Mouse (Mus musculus) ZHBTc4 (cell line): Measurements from ENCODE around the gene 4933434E20Rik.

ENCODE experiments used
- DNase-seq: peaks from one replicate; pipeline ENCODE4 v3.0.0-alpha.2; 2011; ENCODE audit warnings: low read depth, low spot score

Gene 4933434E20Rik

DNA sequence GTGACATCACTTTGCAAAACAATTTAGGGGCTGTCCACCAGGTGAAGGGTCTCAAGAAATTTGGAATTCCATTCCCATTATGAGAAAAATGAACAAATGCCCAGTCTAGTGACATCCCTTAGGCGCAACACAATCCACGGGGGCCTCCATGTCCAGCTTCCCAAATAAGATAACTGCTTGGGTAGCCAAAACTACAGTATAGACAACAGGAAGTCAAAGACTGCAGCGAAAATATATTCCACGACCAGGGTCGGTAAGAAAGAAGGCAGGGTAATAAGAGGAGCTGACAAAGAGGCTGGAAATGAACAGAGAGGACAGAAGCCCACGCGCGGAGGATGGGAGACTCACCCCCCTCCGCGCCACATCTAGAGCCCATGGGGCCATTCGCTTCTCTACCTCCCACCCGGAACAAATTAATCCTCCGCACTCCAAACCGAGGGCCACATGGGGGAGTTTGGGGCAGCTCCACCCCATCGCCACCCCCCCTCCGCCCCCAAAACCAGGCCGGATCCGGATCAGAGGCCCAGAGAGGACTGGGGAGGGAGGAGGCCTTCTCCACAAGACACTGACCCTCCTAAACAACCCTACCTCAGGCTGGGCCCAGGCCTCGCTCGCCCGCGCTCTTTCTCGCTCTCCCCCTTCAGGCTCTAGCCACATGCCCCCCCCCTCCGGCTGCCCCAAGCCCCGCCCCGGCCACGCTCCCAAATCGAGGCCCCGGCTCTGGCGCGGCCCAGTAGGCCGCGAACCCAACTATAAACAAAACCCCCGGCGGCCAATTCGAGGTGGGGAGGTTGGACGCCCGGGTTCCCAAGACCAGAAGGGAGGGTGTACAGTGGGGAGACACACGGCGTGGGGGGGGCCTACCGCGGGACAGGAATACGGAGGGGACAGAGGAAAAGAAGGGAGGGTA, at the start of gene 4933434E20Rik:
Gene 4933434E20Rik (plus strand): TSS at position 196 of the 910 bp plus-strand sequence.
- DNase-seq: peak; percentile 67

DNA sequence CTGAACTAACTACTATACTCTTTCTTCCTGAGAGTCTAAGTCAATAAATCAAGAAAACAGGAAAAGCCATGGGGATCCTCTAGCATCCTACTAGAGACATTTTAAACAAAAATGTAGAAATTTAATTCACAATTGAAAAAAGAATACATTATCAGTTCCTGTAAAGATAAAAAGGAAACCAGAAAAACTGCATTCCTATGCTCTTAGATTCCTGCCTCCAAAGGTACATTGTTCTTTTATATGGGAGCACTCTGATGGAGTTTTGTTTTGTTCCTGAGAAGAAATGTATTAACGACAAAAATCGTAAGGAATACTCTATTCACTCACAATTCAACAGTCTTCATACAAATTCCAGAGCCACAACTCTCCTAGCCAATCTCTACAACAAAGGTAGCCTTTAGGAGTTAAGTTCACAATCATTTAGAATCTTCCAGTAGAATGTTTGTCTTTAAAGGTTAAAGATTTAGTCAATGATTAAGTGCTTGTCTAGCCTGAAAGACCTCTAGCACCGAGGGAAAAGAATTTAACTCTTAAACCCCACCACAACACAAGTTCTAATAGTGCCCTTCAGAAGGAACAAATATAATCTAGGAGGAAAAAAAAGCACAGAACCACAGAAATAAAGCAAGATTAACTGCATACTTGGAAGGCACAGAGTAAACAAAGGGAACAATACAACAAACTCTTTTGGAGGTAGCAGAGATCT, 47.2 kb upstream of the 4933434E20Rik start:
- no peak for DNase-seq

DNA sequence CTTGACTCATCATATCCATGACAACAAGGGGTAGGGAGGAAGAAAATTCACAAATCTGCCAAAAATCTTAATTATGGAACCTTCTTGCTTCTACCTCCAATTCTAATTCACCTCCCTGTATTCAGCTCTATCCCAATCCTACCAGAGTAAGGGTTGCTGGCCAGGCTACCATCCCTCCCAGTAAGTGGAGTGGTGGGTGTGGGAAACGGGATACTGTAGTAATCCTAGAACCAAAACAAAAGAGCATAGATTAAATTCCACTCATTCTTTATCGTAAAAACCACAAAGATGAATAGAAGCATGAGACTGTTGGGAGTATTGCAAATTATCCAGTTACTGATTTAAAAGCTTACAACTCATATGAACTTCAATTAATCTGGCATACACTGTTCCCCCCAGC, 41.1 kb upstream of the 4933434E20Rik start:
- no peak for DNase-seq

DNA sequence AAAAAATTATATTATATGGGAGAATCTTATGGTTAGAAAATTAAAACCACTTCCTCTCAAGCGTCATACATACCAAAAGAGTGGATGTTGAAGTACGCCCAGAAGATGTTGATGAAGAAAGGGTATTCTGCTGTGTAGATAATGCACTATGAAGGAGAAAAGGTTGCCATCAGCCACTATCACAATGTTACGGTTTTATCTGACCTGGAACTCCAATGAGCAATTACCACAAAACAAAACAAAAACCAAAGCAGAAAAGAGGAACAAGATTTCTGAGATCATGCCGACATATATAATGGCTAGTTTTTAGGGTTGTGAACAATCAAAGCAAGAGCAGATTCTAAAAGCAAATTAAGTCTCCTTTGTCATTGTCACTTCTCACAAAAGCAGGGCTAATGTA, 34.8 kb upstream of the 4933434E20Rik start:
- no peak for DNase-seq

DNA sequence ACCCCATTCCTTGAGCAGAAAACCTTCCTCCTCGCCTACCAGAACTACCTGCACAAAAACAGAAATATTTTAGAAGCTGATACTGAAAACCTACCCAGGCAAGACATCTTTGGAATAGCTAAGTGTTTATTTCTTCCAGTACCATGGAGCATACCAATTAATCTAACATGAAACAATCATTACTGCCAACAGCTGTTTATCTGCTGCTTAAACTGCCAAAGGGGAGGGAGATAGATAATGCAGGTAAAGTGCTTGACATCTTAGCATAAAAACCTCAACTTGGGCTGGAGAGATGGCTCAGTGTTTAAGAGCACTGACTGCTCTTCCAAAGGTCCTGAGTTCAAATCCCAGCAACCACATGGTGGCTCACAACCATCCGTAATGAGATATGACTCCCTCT, 16.8 kb upstream of the 4933434E20Rik start:
- no peak for DNase-seq

DNA sequence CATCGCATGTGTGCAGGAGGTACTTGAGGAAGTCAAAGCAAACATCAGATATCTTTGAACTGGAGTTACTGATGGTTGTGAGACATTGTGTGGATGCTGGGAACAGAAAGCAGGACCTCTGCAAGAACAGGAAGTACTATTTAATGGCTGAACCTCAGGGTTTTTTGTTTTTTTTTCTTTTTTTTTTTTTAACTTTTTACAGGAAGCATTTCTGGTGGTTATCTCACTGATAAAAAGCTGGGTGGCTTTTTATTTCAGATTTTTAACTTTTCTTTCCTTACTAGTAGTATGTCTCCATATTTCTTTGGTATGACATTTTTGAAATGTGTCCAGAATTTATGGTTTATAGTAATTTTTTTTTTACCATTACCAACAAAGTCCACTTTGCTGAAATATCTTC, 15.2 kb upstream of the 4933434E20Rik start:
- DNase-seq: no peak

DNA sequence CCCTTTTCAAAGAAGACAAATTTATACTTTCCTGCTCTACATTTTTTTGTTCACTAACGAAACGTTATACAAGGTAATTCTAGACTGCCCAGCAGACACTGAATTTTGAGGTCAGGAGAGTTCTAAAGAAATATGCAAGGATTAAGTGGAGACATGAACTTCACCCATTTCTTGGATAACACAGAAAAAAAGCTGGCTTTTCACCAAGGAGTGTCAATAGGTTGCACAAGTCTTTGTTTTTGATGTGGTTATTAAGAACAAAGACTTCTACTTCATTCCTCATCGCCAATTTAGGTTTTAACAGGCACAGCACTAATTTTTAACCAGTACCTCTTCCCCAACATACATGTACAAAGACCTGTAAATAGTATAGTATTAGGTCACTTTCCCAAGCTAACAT, 1.7 kb upstream of the 4933434E20Rik start:
- no peak for DNase-seq

DNA sequence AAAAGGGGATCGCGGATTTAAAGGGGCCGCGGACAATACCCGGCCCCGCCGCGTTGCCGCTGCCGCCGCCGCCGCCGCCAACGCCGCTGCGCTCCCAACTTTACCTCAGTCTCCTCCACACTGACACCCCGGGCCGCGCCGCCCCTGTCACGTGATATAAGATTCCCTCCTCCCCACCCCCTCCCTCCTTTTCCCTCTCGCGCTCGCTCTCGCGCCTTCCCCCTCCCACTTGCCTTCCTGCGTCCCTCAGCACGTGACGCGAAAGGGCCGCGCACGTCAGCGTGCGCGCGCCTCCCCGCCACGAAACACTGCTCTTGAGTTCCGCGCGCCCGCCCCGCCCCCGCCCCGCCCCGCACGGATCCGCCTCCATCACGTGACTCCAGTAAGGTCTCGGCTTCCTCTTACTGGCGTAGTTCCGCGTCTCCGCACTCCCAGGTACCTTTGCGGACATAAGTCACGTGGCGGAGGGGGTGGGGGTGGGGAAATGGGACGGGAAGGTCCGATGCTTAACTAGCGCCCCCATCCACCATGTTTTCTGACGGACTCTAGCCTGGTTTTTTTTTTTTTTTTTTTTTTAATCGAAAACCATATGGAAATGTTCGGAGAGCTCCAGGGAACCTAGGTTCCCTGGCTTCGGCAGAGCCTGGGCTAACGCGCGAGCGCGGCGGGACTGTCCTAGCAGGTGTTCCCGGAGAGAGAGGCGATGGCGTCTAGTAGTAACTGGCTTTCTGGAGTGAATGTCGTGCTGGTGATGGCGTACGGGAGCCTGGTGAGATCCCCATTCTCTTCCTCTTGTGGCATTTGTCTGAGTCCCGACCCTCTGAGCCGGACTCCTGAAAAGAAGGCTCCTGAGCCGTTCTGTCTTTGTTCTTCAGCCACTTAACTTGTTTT, 1.2 kb downstream of the 4933434E20Rik start, which contains the start of gene Ubap2l:
Gene Ubap2l (minus strand): TSS at position 278 of the 891 bp plus-strand sequence.
- peak; percentile 100 for DNase-seq

DNA sequence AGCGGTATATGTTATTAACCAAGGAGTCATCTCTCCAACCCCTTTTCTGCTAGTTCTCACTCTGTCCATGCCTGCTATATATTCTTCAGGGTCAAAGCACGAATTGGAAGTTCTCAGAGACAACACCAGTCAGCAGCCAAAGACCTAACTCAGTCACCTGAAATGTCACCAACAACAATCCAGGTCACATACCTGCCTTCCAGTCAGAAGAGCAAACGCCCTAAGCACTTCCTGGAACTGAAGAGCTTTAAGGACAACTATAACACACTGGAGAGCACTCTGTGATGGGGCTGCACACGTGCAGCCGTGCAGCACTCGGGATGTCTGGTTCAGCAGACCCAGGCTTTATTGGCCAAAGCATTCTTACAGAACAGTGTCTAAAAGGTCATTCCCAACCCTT, 10.1 kb downstream of the 4933434E20Rik start:
- DNase-seq: no peak

DNA sequence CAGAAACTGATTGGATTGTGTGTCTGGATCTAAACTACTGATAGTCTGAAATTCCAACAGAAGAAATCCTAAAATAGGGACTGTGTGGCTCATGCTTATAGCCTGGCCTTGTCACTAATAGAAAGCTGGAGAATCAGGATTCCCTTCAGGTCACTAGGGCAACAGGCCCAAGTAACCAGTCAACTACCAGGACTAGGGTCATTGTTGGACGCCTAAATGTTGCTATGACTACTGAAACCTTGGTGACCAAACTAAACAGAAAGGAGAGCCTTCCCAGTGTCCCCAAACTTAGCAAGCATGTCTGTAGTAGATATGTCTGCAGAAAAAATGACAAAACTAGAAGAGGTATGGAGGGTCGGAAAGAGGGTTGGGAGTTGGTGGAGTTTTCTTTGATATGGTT, 11.1 kb downstream of the 4933434E20Rik start:
- DNase-seq: no peak

DNA sequence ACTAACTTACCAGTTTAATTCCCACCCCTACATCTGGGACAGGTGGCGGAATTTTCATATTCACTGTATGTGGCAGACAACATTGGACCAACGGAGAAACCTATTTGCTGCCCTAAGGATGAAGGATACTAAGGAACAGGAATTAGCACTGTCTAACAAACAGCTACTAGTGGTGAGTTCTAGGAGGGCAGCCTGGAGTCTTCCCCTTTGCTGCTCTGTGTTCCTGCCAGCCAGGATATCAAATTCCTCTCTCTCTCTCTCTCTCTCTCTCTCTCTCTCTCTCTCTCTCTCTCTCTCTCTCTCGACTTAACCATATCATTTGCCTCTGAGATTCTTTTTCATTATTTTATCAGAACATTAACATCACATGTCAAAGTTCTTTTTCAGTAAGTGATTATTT, 12.9 kb downstream of the 4933434E20Rik start:
- no peak for DNase-seq

DNA sequence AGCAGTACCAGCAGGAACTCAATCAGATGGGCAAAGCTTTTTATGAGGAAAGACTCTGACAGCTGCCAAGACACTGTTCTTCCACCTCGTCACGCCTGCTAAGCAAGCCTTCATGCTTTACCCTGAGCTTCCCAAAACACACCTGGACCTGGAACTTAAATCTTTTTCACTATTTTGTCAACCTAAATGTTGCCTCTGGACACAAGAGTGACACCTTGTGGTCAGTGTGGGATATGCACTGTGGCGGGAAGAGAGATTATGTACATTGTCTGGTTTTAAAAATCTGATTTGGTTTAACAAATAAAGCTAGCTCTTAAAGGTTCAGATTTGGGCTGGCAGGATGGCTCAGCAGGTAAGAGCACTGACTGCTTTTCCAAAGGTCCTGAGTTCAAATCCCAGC, 14.1 kb downstream of the 4933434E20Rik start:
- peak; percentile 77 for DNase-seq

DNA sequence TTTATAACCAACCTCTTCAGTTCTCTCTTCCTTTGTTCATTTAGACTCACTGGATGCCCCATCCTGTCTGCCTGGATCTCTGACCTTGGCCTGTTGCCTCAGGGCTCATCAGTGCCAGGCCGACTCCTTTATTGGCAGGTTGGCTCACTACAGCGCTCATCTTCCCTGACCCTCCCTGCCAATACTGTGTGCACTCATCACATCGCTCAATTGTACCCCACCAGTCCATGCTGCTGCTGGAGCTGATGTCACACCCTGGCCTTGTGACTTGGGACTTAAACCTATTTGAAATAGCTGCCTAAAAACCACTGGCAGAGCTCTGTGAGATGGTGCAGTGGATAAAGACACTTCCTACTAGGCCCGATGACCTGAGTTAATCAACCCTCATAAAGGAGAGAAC, 16.4 kb downstream of the 4933434E20Rik start:
- no peak for DNase-seq

DNA sequence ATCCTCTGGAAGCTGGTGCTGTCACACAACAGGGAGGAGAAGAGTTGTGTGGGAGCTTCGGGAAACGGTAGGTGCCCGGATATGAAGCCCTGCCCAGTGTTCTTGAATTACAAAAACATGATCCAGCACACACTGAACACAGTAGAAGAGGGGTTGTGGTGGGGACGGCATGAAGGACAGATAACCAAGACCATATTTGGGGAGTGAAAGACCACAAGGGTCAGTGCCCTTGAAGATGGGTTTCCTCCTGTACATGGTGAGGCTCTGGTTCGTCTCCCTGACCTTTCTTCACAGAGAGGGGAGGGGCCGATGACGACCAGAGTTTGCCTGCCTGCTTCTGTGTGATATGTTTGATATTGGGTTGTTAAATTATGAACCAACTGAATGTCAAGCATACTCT, 18.3 kb downstream of the 4933434E20Rik start:
- DNase-seq: no peak

DNA sequence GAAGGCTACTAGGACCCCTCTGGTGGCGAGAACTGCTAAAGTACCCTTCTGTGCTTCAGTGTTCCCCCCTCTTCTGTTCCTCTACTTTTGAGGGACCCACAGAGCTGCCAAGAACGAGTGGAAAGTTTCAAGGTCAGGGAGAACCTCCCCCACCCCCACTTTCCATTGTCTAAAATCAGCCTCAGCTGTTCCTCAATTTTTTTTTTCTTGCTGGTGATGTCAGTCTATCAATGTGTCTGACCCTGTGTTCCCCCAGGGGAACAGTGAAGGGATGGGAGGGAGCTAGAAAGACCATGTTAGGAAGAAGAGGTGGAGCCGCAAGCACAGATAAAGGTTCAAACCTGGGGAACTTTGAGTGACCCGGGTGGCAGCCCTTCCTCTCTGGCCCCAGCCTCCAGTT, 20.9 kb downstream of the 4933434E20Rik start, which contains the start of gene Tpm3:
Gene Tpm3 (plus strand): TSS at position 356 of the 400 bp plus-strand sequence.
- DNase-seq: no peak

DNA sequence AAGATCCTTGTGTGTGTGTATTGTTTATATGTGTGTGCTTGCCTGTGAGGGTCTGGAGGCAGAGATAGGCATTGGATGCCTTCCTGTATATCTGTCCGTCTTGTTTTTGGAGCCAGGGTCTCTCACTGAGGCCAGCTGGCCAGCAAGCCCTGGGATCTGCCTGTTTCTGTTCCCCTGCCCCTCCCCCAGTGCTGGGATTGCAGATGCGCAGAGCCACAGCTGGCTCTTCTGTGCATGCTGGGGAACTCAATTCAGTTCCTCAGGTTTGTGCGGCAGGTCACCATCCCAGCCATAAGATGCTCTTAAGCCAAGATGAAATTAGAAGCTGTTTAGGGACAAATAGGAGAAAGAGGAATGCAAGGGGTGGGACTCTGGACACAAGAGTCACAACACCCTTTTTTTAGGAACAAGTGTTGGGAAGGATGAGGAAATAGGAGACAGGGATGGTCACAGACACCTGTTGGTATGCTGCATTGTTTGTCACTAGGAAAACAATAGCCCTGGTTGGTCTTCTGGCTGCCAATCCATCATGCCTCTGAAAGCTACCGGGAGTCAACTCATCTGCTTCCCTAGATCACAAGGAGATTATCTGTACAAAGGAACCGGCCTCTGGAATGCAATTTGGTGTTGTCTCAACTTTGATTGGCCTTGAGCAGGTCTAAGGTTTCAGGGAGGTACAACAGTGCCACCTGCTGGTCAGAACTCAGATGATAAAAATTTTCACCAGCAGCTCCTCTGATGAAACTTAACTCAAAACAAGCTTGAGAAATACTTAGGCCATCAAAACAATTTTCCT, 25.7 kb downstream of the 4933434E20Rik start:
- DNase-seq: peak; percentile 96

DNA sequence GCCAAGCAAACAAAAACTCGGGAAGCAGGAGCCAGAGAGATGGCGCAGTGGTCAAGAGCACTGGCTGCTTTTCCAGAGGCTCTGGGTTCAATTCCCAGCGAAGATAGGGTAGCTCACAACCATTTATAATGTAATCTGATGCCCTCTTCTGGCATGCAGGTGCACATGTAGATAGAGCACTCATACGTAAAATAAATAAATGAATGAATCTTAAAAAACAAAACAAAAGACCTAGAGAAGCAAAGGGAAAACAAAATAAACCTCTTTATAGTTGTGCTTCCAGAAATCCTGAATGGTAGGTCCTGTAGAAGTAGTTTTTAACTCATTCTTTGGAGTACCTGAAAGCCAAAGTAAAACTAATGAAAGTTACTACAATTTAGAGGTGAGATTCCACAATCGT, 26.8 kb downstream of the 4933434E20Rik start:
- no peak for DNase-seq

DNA sequence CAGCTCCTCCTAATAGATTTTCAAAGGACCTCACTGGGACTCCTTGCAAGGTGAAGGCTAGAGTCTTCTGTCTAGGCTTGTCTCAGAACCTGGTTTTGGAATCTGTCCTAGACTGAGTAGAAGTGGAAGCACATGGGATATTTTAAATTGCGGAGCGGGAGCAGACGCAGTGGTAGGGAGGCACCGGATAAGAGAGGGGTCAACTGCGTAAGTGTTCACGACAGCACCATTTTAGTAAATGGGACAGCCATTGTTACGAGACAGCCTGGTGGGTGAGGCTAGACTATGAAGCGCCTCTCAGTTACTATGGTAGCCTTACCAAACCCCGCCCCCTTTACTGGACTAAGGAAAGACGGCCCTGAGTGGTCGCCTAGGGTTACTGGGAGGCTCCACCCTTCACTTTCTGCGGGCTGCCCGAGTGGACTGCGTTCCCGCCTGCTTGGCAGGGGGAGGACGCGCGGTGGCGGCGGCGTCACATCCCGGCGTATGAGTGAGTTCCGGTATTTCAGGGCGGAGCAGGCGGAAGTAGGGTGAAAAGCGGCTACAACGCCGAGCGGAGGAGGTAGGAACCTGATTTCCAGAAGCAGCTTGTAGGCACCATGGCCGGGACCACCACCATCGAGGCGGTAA, 27.8 kb downstream of the 4933434E20Rik start:
- peak; percentile 100 for DNase-seq

DNA sequence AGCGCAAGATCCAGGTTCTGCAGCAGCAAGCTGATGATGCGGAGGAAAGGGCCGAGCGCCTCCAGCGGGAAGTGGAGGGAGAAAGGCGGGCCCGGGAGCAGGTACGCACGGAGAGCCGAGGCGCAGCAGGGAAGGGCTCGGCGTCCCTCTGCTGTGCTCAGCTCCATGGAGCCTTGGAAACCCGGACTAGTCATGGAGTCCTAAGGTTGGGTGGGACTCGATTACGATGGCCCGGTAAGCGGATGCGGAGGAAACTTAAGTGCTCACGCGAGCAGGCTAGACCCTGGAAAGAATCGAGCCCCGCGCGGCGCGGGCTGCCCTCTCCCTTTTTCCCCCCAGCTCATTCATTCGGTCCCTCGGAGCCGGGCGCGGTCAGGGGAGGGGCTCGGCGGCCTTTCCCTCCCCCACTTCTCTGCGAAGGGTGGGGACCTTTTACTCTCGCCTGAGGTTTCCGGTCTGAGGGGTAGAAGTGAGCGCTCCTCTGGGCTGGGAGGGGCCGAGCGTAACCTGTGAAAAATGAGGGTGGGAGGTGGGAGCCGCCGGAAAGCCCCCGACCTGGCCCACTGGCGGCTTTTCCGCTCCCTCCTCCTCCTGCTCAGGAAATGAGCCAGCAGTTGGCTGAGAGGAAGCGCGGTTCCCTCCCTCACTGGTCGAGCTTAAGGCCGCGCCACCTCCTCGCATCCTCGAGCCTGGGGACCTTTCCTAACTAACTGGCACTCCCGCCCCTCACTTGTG, 28.5 kb downstream of the 4933434E20Rik start:
- DNase-seq: peak; percentile 97

DNA sequence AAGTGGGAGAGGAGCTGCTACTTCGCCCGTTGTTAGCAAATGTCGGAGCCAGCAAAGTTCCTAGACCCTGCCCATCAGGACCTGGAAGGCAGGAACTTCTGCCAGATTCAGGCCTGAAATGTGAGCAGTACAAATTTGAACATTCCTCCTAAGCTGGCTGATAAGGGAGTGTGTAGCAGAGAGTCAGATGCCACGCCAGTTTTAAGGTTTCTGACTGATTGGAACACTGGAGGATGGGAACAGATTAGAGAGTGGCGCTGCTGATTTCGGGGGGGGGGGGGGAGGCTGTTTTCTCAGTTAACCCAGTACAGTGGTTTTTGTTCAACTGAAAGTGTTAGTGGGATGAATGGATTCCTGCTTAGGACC, 29.0 kb downstream of the 4933434E20Rik start:
- DNase-seq: no peak
